In genomic region chr17:29696940-29697339, GRCm38 (mm10) we compare ENCODE assay signal across 26 mouse cellular contexts.
"Had no signal": no experiment of that assay in that cellular context is flagged by ENCODE, and none has a peak within 500 bp of the region (broad histone marks: within the 10 kb centered on the region; RNA-seq: fewer than 3 reads in every experiment).

No protein-coding gene starts in this region.

- ATAC-seq: forebrain, postnatal 0 days; hindbrain, postnatal 0 days; intestine, embryonic 16.5 days had no signal

- H3K4me3 ChIP-seq: heart, adult 2 months; heart, embryonic 13.5 days; heart, embryonic 15.5 days; hindbrain, embryonic 13.5 days; hindbrain, embryonic 15.5 days; kidney, embryonic 15.5 days; limb, embryonic 10.5 days; limb, embryonic 12.5 days; liver, embryonic 13.5 days; liver, embryonic 15.5 days had no signal

- H3K9ac ChIP-seq: forebrain, postnatal 0 days; heart, embryonic 13.5 days; heart, embryonic 15.5 days; hindbrain, embryonic 13.5 days; hindbrain, embryonic 15.5 days; kidney, embryonic 15.5 days; limb, embryonic 12.5 days; liver, embryonic 13.5 days; liver, embryonic 15.5 days had no signal

- H3K9me3 ChIP-seq: heart, embryonic 13.5 days; heart, embryonic 15.5 days; hindbrain, embryonic 13.5 days; hindbrain, embryonic 15.5 days; kidney, embryonic 15.5 days; limb, embryonic 10.5 days; limb, embryonic 12.5 days; liver, embryonic 13.5 days; liver, embryonic 15.5 days had no signal

- H3K4me1 ChIP-seq: heart, embryonic 13.5 days; heart, embryonic 15.5 days; hindbrain, embryonic 15.5 days; kidney, embryonic 15.5 days; limb, embryonic 10.5 days; limb, embryonic 12.5 days; liver, embryonic 15.5 days had no signal

- H3K4me2 ChIP-seq: heart, embryonic 11.5 days; heart, embryonic 13.5 days; heart, embryonic 15.5 days; hindbrain, embryonic 13.5 days; hindbrain, embryonic 15.5 days; kidney, embryonic 15.5 days; limb, embryonic 12.5 days; liver, embryonic 11.5 days; liver, embryonic 13.5 days; liver, embryonic 15.5 days had no signal

- DNase-seq: forebrain, postnatal 0 days; heart, adult 11 months; heart, adult 2 months; heart, postnatal 14 days; heart, postnatal 36 days; kidney, adult 18-20 months; kidney, adult 8-10 months; kidney, postnatal 14 days; kidney, postnatal 36 days; layer of hippocampus, adult 9-11 months; layer of hippocampus, postnatal 36 days; liver; liver, embryonic 13.5 days had no signal

- H3K27ac ChIP-seq: heart, adult 2 months; heart, embryonic 13.5 days; heart, embryonic 15.5 days; hindbrain, embryonic 13.5 days; hindbrain, embryonic 15.5 days; hindbrain, postnatal 0 days; kidney, embryonic 15.5 days; kidney, postnatal 0 days; limb, embryonic 10.5 days; limb, embryonic 12.5 days; liver, embryonic 13.5 days; liver, embryonic 15.5 days had no signal

- H3K27me3 ChIP-seq: heart, embryonic 13.5 days; heart, embryonic 15.5 days; hindbrain, embryonic 13.5 days; hindbrain, embryonic 15.5 days; kidney, embryonic 15.5 days; limb, embryonic 12.5 days; liver, embryonic 13.5 days; liver, embryonic 15.5 days had no signal
